Mouse (Mus musculus) kidney, adult 2 months (tissue): ENCODE data around the gene Fam72a. TPM values are rescaled to one million over a fixed set of nuclear protein-coding genes. Genes with fewer than 3 reads are reported as not detected.
A peak's percentile ranks its signal among the peaks of the same experiment; 100 is the strongest.

ENCODE experiments used
- DNase-seq: peaks from one replicate; pipeline ENCODE4 v3.0.0; 2021
- H3K27ac ChIP-seq: fragments of 200-500 bp; 2 replicates; pipeline ENCODE4 v1.5.1; 2012; ENCODE audit warnings: low read depth, low read length, control low read depth, inconsistent platforms; ENCODE audit not compliant: insufficient read depth
- H3K27me3 ChIP-seq: fragments of 200-500 bp; replicated peaks from 2 replicates; pipeline ENCODE4 v1.6.1; 2012; ENCODE audit warnings: mild to moderate bottlenecking, moderate library complexity, low read length, inconsistent platforms; ENCODE audit not compliant: control insufficient read depth, insufficient read depth
- H3K36me3 ChIP-seq: fragments of 200-500 bp; 2 replicates; pipeline ENCODE4 v1.6.1; 2012; ENCODE audit warnings: mild to moderate bottlenecking, moderate library complexity, low read length, inconsistent platforms; ENCODE audit not compliant: control insufficient read depth, insufficient read depth
- H3K4me1 ChIP-seq: fragments of 200-500 bp; 2 replicates; pipeline ENCODE4 v1.6.1; 2011; ENCODE audit warnings: low read length; ENCODE audit not compliant: control insufficient read depth, insufficient read depth
- H3K4me3 ChIP-seq: fragments of 200-500 bp; 2 replicates; pipeline ENCODE4 v1.5.1; 2011; ENCODE audit warnings: mild to moderate bottlenecking, low read depth, low read length, control low read depth; ENCODE audit not compliant: insufficient read depth
- CTCF ChIP-seq: fragments of 200-500 bp; conservative IDR thresholded peaks from 2 replicates; pipeline ENCODE4 v1.5.1; 2011; ENCODE audit warnings: low read depth, mild to moderate bottlenecking, control low read depth, low read length, moderate library complexity, mixed read lengths; ENCODE audit not compliant: insufficient read depth, insufficient read length
- POLR2A ChIP-seq: fragments of 200-500 bp; IDR thresholded peaks from one replicate; pipeline ENCODE4 v1.6.1; 2011; ENCODE audit warnings: low read depth, low read length, control low read depth
- WGBS: fragments of 180-500 bp; shearing (Covaris S2); methylation state at CpG from one replicate; pipeline ENCODE4 v1.1.7; 2018; 5-methylcytosine and 5-hydroxymethylcytosine counted together
- polyA plus RNA-seq: library from polyadenylated mRNA; depleted of rRNA; stranded (reverse); fragments of >200 nt; gene quantifications from 2 replicates; pipeline ENCODE4 v1.2.3, GENCODE M21; 2012

The Fam72a gene
- polyA plus RNA-seq, 1 experiment, result 0.08 TPM

DNA sequence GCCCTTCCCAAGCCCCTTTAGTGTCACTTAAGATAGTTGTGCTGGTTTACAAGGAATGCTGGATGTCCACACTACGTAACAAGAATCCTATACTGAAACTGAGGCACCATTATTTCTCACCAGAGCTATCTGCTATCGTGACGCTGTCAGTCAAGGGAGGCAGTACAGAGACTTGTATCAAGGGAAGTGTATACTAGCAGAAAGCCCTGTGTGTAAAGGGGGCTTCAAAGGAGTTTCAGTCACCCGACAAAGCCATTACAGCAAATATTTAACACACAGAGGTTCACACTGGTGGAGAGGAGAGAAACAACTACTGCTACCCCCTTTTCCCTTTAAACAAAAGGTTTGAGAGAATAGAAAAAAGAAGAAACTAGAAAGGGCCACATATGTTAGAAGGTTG, 36.1 kb upstream of the Fam72a start:
- Histone ChIP-seq H3K27ac (no peak overlapping the region), H3K4me3 (no peak overlapping the region), H3K36me3 (no peaks in the 10 kb centered on the region), H3K4me1 (peaks cover 13% of the 10 kb centered on the region), H3K27me3 (no peaks in the 10 kb centered on the region)
- DNase-seq, result no peak
- 47% methylated on average over 4 of the region's 4 CpGs for WGBS
- TF ChIP-seq CTCF (no peak), POLR2A (no peak)

DNA sequence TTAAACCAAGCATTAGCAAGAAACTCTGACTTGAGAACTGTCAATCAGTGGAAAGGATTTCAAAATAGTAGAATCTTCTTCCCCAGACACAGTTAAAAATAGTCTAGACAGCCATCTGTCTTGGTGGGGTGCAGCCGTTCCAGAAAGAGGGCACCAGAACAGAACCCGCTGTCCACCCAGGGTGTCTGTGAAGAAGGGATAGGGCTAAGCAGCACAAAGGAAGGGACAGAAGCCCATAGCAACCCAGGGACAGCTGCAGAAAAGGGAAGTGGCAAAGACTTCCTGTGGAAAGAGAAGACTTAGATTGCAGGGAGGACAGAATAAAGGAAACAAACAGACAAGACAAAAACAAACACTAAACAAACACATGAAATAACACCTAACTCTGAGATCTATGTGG, 35.3 kb upstream of the Fam72a start:
- TF ChIP-seq POLR2A (no peak), CTCF (no peak)
- no peak for DNase-seq
- H3K27me3 ChIP-seq, result no peaks in the 10 kb centered on the region
- H3K4me1 ChIP-seq, result peaks cover 9% of the 10 kb centered on the region
- no peak overlapping the region for H3K4me3 ChIP-seq
- no peak overlapping the region for H3K27ac ChIP-seq
- H3K36me3 ChIP-seq, result no peaks in the 10 kb centered on the region
- 52% methylated on average over 2 of the region's 2 CpGs for WGBS

DNA sequence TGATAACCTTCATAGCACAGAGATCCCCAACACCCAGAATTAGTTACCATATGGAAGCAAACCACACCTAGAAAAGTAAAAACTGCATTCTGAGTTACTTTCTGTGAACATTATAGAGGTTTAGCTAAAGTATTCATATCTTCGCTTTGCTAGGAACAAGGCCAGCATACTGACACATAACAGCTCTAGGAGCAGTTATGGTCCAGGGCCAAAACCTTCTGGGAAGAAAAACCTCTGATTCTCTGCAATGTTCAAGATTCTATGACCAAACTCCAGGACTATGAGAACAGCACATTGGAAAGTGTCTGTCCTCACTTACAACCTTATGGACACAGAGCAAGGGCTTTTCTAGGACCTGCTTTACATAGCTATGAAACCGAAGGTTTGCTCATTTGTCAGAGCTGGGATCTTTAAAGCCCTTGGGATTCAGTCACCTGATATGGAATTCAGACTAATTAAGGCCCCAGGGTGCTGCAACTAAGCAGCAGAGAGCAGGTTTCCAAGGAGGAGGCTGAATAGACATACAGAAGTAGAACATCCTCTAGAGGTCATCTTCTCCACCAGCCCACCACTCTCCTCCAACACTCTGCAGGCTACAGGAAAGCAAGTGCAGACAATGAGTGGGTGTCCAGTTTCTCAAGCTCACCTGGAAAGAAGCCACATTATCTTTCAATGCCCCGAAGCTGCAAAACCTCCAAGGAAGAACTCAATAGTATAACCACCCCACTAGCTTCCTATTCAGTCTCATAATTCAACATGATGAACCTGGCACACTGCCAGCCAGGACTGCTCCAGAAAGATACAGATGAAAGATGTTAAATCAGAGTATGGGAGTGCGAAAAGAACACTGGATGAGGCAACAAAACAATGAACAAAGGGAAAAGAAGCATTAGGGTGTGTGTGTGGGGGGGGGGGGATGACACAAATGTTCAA, 33.5 kb upstream of the Fam72a start:
- peak; percentile 52 for DNase-seq
- Histone ChIP-seq H3K36me3 (no peaks in the 10 kb centered on the region), H3K4me3 (no peak overlapping the region), H3K27ac (no peak overlapping the region), H3K27me3 (no peaks in the 10 kb centered on the region), H3K4me1 (peaks cover 9% of the 10 kb centered on the region)
- 57% methylated on average over 4 of the region's 4 CpGs for WGBS
- TF ChIP-seq POLR2A (no peak), CTCF (no peak)

DNA sequence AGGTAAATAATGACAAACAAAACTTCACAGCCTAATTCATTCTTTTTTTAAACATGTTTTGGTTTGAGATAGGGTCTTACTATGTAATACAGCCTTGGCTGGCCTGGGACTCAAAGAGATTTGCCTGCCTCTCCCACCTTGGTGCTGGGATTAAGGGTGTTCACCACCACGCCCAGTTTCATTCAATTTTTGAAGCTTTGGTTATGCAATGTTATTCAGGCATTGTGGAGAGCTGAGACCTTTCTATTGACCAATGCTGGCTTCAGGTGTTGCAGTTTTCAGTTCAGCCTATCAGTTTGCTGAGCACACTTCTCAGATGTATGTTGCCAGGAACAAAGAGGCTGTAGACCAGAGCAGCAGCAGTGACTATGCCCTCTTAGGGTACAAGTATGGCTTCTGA, 29.5 kb upstream of the Fam72a start:
- TF ChIP-seq CTCF (no peak), POLR2A (no peak)
- peaks cover 13% of the 10 kb centered on the region for H3K4me1 ChIP-seq
- H3K4me3 ChIP-seq, result no peak overlapping the region
- no peak for DNase-seq
- 96% methylated on average over 1 of the region's 1 CpGs for WGBS
- H3K27ac ChIP-seq, result no peak overlapping the region
- no peaks in the 10 kb centered on the region for H3K27me3 ChIP-seq
- H3K36me3 ChIP-seq, result no peaks in the 10 kb centered on the region

DNA sequence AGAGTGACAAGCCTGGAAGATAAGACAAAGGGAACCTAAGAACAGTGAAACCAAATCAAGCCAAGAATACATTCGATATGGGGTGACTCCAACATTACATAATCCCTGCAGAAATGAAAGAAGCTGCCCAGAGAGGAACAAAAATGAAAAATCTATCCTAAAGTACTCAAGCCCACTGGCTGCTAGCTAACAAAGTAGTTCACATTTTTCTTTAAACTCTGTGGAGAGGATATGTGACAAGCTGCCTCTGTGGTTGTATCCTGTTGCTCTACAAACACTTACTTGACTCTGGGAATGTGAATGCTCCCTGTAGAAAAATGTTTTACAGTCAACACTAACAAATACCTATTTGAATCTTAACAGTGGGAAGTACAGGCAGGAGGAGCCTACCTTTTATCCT, 26.0 kb upstream of the Fam72a start:
- WGBS, result 55% methylated on average over 1 of the region's 1 CpGs
- H3K27me3 ChIP-seq, result no peaks in the 10 kb centered on the region
- H3K27ac ChIP-seq, result no peak overlapping the region
- no peak for DNase-seq
- TF ChIP-seq POLR2A, result no peak
- no peak for TF ChIP-seq CTCF
- no peak overlapping the region for H3K4me3 ChIP-seq
- H3K36me3 ChIP-seq, result no peaks in the 10 kb centered on the region
- H3K4me1 ChIP-seq, result peaks cover 4% of the 10 kb centered on the region

GRCm38 (mm10) chr1:131511131-131511530, 16.6 kb upstream of the Fam72a start:
- Histone ChIP-seq H3K27ac (no peak overlapping the region), H3K36me3 (no peaks in the 10 kb centered on the region), H3K4me1 (peaks cover 10% of the 10 kb centered on the region; the same call in 1 of the 2 replicates), H3K27me3 (no peaks in the 10 kb centered on the region), H3K4me3 (no peak overlapping the region)
- TF ChIP-seq CTCF, result no peak
- no peak for TF ChIP-seq POLR2A
- DNase-seq, result no peak

DNA sequence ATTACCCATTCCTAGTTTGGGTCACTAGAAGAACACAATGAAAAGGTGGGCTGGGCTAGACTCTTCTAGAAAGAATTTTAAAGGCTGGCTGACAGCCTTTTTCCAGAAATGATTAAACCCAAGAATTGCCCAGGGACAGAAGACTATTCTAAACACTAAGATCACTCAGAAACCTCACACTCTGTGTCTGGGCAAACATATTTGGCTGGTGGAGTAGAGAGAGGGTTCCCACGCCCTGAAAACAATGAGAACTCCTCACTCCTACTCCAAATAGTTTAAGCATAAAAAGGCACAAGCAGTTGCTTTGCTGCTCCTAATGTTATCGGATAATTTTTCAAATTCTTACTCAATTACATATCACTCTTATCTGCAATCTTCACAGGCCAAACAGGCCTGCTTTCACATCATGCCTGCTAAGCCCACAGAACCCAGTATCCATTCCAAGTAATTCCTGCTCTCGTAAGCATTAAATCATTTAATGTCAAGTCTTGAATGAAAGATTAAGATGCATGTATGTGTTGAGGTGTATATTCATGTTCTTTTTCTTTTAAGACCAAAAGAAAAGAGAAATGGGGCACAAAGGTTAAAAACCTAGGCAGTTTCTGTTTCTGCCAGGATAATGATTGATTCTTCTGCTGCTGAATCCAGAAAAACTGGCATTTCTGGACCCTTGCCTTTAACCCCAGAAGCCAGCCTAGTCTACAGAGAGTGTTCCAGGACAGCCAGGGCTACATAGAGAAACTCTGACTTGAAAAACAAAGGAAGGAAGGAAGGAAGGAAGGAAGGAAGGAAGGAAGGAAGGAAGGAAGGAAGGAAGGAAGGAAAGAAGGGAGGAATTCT, 15.8 kb upstream of the Fam72a start:
- H3K27ac ChIP-seq, result peak overlapping the region; percentile 91

More for the DNA sequence above, 15.8 kb upstream of the Fam72a start:
- Histone ChIP-seq H3K4me3 (no peak overlapping the region), H3K36me3 (no peaks in the 10 kb centered on the region), H3K27me3 (no peaks in the 10 kb centered on the region), H3K4me1 (peaks cover 10% of the 10 kb centered on the region; the same call in 1 of the 2 replicates)
- 43% methylated on average over 3 of the region's 3 CpGs for WGBS
- no peak for TF ChIP-seq CTCF
- DNase-seq, result peak; percentile 78
